Mouse (Mus musculus): ENCODE results near the gene 4930502E18Rik. TPM values are rescaled to one million over a fixed set of nuclear protein-coding genes. Genes with fewer than 3 reads are reported as not detected.
"Not testable (repeated sequence)": the region's sequence is repeated elsewhere in the genome, so short reads cannot be mapped to it uniquely, and the experiment has no call there.

Gene 4930502E18Rik
- polyA plus RNA-seq (2017; shearing (Covaris generic)), result not detected

DNA sequence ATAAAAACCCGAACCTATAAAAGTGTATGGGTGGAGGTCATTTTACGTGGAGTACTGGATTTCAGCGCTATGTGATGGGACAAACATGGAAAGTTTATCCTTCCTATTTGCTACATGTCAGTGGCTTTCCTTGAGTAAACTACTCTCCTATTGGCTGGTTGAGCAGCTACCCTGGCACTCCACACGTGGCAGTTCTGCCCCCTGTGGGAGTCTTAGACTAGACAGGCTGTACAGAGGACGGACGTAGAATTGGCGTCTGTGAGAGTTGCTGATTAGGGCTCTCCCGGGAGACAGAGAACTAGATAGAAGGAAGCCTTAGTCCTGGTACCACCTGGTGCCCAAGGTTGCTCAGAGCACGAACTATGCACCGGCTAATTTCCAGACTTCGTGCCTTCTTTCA is at the start of gene 4930502E18Rik:
4930502E18Rik (plus strand) TSS at position 231 of the 400 bp plus-strand sequence.
- no peak for ATAC-seq

DNA sequence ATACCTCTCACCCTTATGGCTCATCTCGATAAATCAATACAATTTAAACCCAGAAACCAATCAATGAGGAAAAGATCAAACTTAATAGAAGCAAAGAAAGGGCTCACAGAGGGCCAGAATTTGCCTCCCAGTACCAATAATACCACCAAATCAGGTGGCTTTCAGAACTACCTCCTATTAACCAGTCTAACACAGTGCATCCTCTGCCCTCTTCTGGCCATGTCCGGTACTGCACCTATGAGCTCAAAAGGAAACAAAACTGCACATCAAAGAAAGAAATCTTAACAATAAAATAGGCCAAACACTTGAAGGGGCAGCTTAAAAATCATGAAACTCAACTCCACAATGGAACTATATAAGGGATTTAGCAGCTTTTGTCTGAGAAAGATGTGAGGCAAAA is 47.7 kb upstream of the 4930502E18Rik start:
- peak; percentile 78 for ATAC-seq

GRCm38 (mm10) chrX:53682650-53683049 is 42.0 kb upstream of the 4930502E18Rik start:
- ATAC-seq, result not testable (repeated sequence)

DNA sequence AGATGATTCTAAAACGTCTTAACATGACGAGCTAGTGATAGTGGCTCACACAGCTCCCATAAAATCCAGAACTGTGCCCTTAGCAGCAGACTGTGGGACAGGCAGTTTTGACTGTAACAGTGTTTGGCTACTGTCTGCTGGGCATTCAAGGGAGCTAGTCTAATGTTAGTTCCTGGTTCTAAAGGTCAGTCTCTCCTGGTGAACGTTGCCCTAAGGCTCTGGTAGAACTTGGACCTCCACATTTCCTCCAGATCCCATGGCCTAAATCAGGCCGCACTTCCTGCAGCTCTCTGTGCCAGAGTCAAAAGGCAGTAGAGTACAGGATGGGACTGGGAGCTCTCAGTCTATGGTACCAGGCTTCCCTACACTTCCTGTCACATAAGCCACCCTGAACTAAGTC is 40.0 kb upstream of the 4930502E18Rik start:
- not testable (repeated sequence) for ATAC-seq

DNA sequence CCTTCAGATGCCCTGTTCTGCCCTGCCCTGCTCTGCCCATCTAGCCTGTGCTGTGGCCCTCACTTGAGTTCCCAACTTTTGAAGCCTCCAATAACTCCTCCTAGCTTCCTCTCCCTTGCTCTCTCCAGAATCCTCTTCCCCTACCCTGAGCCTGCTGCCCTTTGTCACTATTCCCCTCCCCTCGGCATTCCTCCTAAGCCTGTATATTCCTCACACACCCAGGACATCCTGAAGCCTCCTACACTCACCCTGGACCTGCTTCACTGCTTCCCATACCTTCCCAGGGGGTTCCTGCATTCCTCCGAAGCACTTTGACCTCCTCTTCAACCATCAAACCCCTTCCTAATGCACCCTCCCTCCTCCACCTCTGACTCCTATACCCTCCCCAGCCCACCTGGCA is 32.6 kb upstream of the 4930502E18Rik start:
- no peak for ATAC-seq

GRCm38 (mm10) chrX:53693141-53693540 is 31.5 kb upstream of the 4930502E18Rik start:
- no peak for ATAC-seq

DNA sequence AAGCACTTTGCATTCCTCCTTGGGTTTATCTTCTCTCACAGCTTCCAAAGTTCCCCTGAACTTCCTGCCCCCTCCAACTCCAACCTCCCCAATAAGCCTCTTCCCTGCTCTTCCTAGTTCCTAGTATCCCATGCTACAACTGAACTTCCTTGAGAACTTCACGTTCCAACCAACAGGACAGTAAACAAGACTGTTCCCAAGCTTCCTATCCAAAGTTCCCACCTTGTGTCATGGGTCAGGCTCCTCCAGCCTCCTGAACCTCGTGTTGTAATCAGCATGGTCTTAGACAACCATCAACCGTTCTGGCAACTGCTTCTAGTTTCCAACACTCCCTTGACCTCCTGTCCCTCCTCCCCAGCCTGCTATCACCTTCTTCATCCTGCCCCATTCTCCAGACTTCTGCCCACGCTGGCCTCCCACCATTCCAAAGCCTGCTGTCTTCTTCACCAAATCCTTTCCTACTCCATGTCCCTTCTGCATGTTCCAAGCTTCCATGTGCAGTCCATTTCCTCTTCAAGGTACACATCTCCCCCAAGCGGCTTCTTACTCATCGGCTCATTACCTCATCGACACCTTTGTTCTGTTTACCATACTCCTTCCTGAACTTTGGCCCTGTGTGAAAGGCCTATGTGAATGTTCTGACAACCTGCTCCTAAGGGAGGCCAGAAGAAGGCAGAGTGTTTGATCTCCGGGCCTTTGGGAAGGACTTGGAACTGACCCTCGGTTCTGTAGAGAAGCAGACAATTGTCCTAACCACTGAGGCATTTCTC is 30.4 kb upstream of the 4930502E18Rik start:
- no peak for ATAC-seq

GRCm38 (mm10) chrX:53699225-53699624 is 25.4 kb upstream of the 4930502E18Rik start:
- ATAC-seq, result no peak

- no peak for ATAC-seq
Measured at GRCm38 (mm10) chrX:53702673-53703072, 22.0 kb upstream of the 4930502E18Rik start.

- no peak for ATAC-seq
Measured at GRCm38 (mm10) chrX:53715942-53716322, 8.7 kb upstream of the 4930502E18Rik start.

- no peak for ATAC-seq
Measured at GRCm38 (mm10) chrX:53716323-53717182, 8.1 kb upstream of the 4930502E18Rik start.

- no peak for ATAC-seq
Measured at GRCm38 (mm10) chrX:53728967-53729366, 4.3 kb downstream of the 4930502E18Rik start.

GRCm38 (mm10) chrX:53752851-53753250 is 28.2 kb downstream of the 4930502E18Rik start:
- ATAC-seq, result no peak

DNA sequence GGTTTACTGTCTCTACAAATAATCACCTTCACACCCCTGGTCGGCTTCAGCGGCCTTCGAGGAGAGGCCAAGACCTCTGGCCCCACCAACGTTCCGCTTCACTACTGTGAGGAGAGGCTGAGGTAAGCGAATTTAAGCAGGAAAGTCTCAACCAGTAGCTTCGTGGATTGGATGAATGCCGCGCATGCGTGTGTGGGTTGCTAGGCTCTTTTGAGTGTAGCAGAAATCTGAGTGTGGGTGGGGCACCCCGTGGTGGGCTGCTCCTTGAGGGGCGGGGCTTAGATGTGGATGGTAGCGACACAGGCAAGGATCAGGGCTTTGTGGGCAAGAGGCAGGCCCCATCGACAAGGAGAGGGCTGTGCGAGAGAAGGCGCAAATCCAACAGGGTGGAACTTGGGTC is 33.1 kb downstream of the 4930502E18Rik start, which contains the start of gene 1700013H16Rik:
1700013H16Rik (minus strand) TSS at position 96 of the 400 bp plus-strand sequence.
- no peak for ATAC-seq

GRCm38 (mm10) chrX:53776276-53776675 is 51.6 kb downstream of the 4930502E18Rik start, which contains the start of gene Zfp36l3:
Gene Zfp36l3 (minus strand): TSS chrX:53776394.
- no peak for ATAC-seq

Other genes with a start within 250 kb of the 4930502E18Rik start
- gene Rtl8c, start 116.8 kb upstream of the 4930502E18Rik start, polyA plus RNA-seq (2017; shearing (Covaris generic)), result 10 to 100 TPM; 19.2 to 30.0 TPM
- gene Gm14597, start 115.8 kb upstream of the 4930502E18Rik start, polyA plus RNA-seq (2017; shearing (Covaris generic)), result not detected
- 10 to 100 TPM; 18.9 to 19.7 TPM for gene Rtl8a, start 81.1 kb upstream of the 4930502E18Rik start, polyA plus RNA-seq (2017; shearing (Covaris generic))
- gene Rtl8b, start 54.4 kb upstream of the 4930502E18Rik start, polyA plus RNA-seq (2017; shearing (Covaris generic)), result 10 to 100 TPM; 10.8 to 11.9 TPM
- gene 1700013H16Rik, start 33.0 kb downstream of the 4930502E18Rik start, polyA plus RNA-seq (2017; shearing (Covaris generic)), result not detected
- gene Zfp36l3, start 51.6 kb downstream of the 4930502E18Rik start, polyA plus RNA-seq (2017; shearing (Covaris generic)), result not detected
- gene Xlr, start 72.9 kb downstream of the 4930502E18Rik start, polyA plus RNA-seq (2017; shearing (Covaris generic)), result 1 to 10 TPM; 1.4 to 2.3 TPM